Mouse (Mus musculus): ENCODE measurements around the gene Dach1. TPM values are rescaled to one million over a fixed set of nuclear protein-coding genes. Genes with fewer than 3 reads are reported as not detected.
A peak's percentile ranks its signal among the peaks of the same experiment; 100 is the strongest.

Dach1 gene
- polyA plus RNA-seq (2015; fragmentation: Nextera tagmentation; extraction: Ambion mirVana): 7.4 and 8.6 TPM in 2 replicates

DNA sequence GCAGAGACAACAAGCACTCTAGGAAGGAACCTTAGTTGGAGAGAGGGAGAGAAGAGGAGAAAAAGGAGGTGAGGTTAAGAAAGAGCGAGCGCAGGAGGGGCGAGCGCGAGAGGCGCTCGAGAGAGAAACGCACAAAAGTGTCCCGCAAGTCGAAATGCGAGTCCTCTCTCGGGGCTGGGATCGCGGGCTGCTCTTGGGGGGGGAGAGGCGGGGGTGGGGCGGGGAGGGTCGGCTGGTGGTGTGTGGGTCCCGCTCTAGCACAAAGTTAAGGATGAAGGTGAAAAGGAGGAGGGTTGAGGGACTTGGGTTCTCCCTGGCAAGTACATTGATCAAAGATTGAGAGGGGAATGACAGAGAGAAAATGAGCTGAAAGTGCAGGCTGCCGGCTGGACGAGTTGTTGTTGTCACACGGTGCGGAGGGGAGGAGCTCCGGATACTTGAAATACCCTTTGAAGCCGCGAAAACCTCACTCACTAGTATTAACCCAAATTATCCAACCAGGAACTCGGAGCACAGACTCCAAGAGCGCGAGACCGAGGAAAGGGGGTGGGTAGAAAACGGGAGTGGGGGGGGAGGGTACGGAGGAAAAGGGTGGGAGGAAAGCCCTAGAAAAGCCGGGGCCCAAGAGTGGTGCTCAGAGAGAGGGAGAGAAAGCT, at the start of gene Dach1:
TSS of gene Dach1 (minus strand) at position 345 of the 656 bp plus-strand sequence.
- WGBS: under 1% methylated on average over 32 of the region's 32 CpGs
- H3K4me3 ChIP-seq (replicated peaks; ENCODE audit: low read length): peak within 1 kb of the TSS; percentile 80
- H3K9ac ChIP-seq (replicated peaks; ENCODE audit: low read depth, low read length): peak within 1 kb of the TSS; percentile 83
- H3K4me1 ChIP-seq (replicated peaks; ENCODE audit: control insufficient read depth, insufficient read depth, low read length): peaks cover 21% of the 10 kb centered on the region
- peak within 1 kb of the TSS; percentile 65 for H3K27ac ChIP-seq (ENCODE audit: low read length)
- no peaks in the 10 kb centered on the region; the same call in none of the 2 replicates for H3K27me3 ChIP-seq (replicated peaks; ENCODE audit: control insufficient read depth, insufficient read depth, low read length)
- H3K4me2 ChIP-seq (ENCODE audit: low read length): peak within 1 kb of the TSS; percentile 96
- no peaks in the 10 kb centered on the region for H3K36me3 ChIP-seq (ENCODE audit: control insufficient read depth, insufficient read depth)
- H3K9me3 ChIP-seq (ENCODE audit: control insufficient read depth, low read length): no peaks in the 10 kb centered on the region
- peak; percentile 67 for ATAC-seq

GRCm38 (mm10) chr14:98200089-98200488, 30.5 kb upstream of the Dach1 start:
- WGBS: 91% methylated on average over 3 of the region's 3 CpGs
- H3K4me2 ChIP-seq (ENCODE audit: low read length): no peak overlapping the region
- H3K36me3 ChIP-seq (ENCODE audit: control insufficient read depth, insufficient read depth): no peaks in the 10 kb centered on the region
- H3K27me3 ChIP-seq (replicated peaks; ENCODE audit: control insufficient read depth, insufficient read depth, low read length): no peaks in the 10 kb centered on the region
- H3K27ac ChIP-seq (ENCODE audit: low read length): no peak overlapping the region
- ATAC-seq: no peak
- H3K9me3 ChIP-seq (ENCODE audit: control insufficient read depth, low read length): no peaks in the 10 kb centered on the region
- H3K9ac ChIP-seq (replicated peaks; ENCODE audit: low read depth, low read length): no peak overlapping the region
- no peaks in the 10 kb centered on the region for H3K4me1 ChIP-seq (replicated peaks; ENCODE audit: control insufficient read depth, insufficient read depth, low read length)
- no peak overlapping the region for H3K4me3 ChIP-seq (replicated peaks; ENCODE audit: low read length)

DNA sequence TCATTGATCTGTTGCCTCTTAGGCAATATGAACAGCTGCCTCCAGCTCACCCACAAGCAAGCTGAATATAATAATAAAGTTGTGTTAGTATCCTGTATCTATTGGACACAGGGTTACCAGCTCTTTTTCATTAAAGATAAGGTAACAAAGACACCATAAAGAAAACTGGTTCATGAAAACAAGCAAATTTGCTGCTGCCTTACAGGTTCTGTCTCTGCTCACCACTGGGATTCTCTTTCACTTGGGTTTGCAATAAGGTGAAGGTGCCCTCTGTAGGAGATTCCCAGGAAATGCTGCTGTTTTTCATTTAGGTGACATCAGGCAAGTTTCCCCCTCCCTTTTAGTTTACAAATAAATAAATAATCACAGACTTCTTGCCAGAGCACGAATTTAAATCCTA, 12.0 kb upstream of the Dach1 start:
- WGBS: 3% methylated on average over 1 of the region's 1 CpGs
- no peak overlapping the region for H3K27ac ChIP-seq (ENCODE audit: low read length)
- H3K36me3 ChIP-seq (ENCODE audit: control insufficient read depth, insufficient read depth): no peaks in the 10 kb centered on the region
- H3K4me3 ChIP-seq (replicated peaks; ENCODE audit: low read length): no peak overlapping the region
- 0 out of 2 replicates have a peak, but pooled peaks cover 4% of the 10 kb centered on the region for H3K27me3 ChIP-seq (replicated peaks; ENCODE audit: control insufficient read depth, insufficient read depth, low read length)
- no peak overlapping the region for H3K4me2 ChIP-seq (ENCODE audit: low read length)
- no peaks in the 10 kb centered on the region for H3K4me1 ChIP-seq (replicated peaks; ENCODE audit: control insufficient read depth, insufficient read depth, low read length)
- ATAC-seq: peak; percentile 50; the same call in 1 of the 2 replicates
- no peaks in the 10 kb centered on the region for H3K9me3 ChIP-seq (ENCODE audit: control insufficient read depth, low read length)
- no peak overlapping the region for H3K9ac ChIP-seq (replicated peaks; ENCODE audit: low read depth, low read length)

- Histone ChIP-seq H3K36me3 (ENCODE audit: control insufficient read depth, insufficient read depth) (no peaks in the 10 kb centered on the region), H3K27ac (ENCODE audit: low read length) (no peak overlapping the region), H3K4me3 (replicated peaks; ENCODE audit: low read length) (no peak overlapping the region), H3K27me3 (replicated peaks; ENCODE audit: control insufficient read depth, insufficient read depth, low read length) (peaks cover 2% of the 10 kb centered on the region; the same call in 1 of the 2 replicates), H3K4me2 (ENCODE audit: low read length) (no peak overlapping the region), H3K4me1 (replicated peaks; ENCODE audit: control insufficient read depth, insufficient read depth, low read length) (peaks cover 11% of the 10 kb centered on the region), H3K9ac (replicated peaks; ENCODE audit: low read depth, low read length) (no peak overlapping the region), H3K9me3 (ENCODE audit: control insufficient read depth, low read length) (no peaks in the 10 kb centered on the region)
- 15% methylated on average over 2 of the region's 2 CpGs for WGBS
- no peak for ATAC-seq
Observed at GRCm38 (mm10) chr14:98173831-98174230, 4.3 kb upstream of the Dach1 start.

GRCm38 (mm10) chr14:98172394-98172905, 2.9 kb upstream of the Dach1 start:
- H3K4me2 ChIP-seq (ENCODE audit: low read length): peak overlapping the region; percentile 23
- WGBS: 3% methylated on average over 5 of the region's 5 CpGs
- H3K36me3 ChIP-seq (ENCODE audit: control insufficient read depth, insufficient read depth): no peaks in the 10 kb centered on the region
- no peak overlapping the region for H3K27ac ChIP-seq (ENCODE audit: low read length)
- no peaks in the 10 kb centered on the region for H3K9me3 ChIP-seq (ENCODE audit: control insufficient read depth, low read length)
- ATAC-seq: no peak
- no peak overlapping the region for H3K4me3 ChIP-seq (replicated peaks; ENCODE audit: low read length)
- peaks cover 2% of the 10 kb centered on the region; the same call in 1 of the 2 replicates for H3K27me3 ChIP-seq (replicated peaks; ENCODE audit: control insufficient read depth, insufficient read depth, low read length)
- no peak overlapping the region for H3K9ac ChIP-seq (replicated peaks; ENCODE audit: low read depth, low read length)
- peaks cover 14% of the 10 kb centered on the region for H3K4me1 ChIP-seq (replicated peaks; ENCODE audit: control insufficient read depth, insufficient read depth, low read length)

- Histone ChIP-seq H3K9ac (replicated peaks; ENCODE audit: low read depth, low read length) (no peak overlapping the region), H3K9me3 (ENCODE audit: control insufficient read depth, low read length) (no peaks in the 10 kb centered on the region), H3K4me3 (replicated peaks; ENCODE audit: low read length) (no peak overlapping the region), H3K27me3 (replicated peaks; ENCODE audit: control insufficient read depth, insufficient read depth, low read length) (no peaks in the 10 kb centered on the region; the same call in none of the 2 replicates), H3K36me3 (ENCODE audit: control insufficient read depth, insufficient read depth) (no peaks in the 10 kb centered on the region), H3K4me1 (replicated peaks; ENCODE audit: control insufficient read depth, insufficient read depth, low read length) (peaks cover 18% of the 10 kb centered on the region), H3K4me2 (ENCODE audit: low read length) (peak overlapping the region; percentile 8; the same call in 1 of the 2 replicates), H3K27ac (ENCODE audit: low read length) (no peak overlapping the region)
- no peak for ATAC-seq
- WGBS: 4% methylated on average over 5 of the region's 5 CpGs
Observed at GRCm38 (mm10) chr14:98171861-98172260, 2.3 kb upstream of the Dach1 start.

DNA sequence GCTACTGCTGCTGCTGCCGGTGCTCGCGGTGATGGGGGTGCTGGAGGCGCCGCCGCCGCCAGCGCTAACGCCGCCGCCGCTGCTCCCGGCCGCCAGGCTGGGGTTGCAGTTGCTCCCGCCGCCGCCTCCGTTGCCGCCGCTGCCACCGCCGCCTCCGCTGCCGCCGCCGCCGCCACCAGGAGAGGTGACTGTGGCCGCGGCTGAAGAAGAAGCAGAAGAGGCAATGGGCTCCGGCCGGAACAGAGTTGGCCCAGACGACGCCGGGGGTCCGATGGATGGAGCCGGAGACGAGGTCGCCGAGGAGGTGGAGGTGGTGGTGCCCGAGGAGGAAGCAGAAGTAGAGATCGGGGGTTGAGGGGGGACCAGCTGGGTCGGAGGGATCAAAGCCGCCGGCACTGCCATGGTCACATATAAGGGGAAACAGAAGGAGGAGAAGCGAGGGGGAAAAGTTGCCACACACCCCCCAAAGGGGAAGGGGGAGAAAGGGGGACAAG, 610 bp downstream of the Dach1 start:
- Histone ChIP-seq H3K9ac (replicated peaks; ENCODE audit: low read depth, low read length) (peak overlapping the region; percentile 83), H3K9me3 (ENCODE audit: control insufficient read depth, low read length) (no peaks in the 10 kb centered on the region), H3K4me2 (ENCODE audit: low read length) (peak overlapping the region; percentile 96), H3K4me3 (replicated peaks; ENCODE audit: low read length) (peak overlapping the region; percentile 80), H3K27ac (ENCODE audit: low read length) (peak overlapping the region; percentile 65), H3K36me3 (ENCODE audit: control insufficient read depth, insufficient read depth) (no peaks in the 10 kb centered on the region), H3K4me1 (replicated peaks; ENCODE audit: control insufficient read depth, insufficient read depth, low read length) (peaks cover 21% of the 10 kb centered on the region), H3K27me3 (replicated peaks; ENCODE audit: control insufficient read depth, insufficient read depth, low read length) (no peaks in the 10 kb centered on the region; the same call in none of the 2 replicates)
- peak; percentile 31 for ATAC-seq
- WGBS: under 1% methylated on average over 44 of the region's 45 CpGs

DNA sequence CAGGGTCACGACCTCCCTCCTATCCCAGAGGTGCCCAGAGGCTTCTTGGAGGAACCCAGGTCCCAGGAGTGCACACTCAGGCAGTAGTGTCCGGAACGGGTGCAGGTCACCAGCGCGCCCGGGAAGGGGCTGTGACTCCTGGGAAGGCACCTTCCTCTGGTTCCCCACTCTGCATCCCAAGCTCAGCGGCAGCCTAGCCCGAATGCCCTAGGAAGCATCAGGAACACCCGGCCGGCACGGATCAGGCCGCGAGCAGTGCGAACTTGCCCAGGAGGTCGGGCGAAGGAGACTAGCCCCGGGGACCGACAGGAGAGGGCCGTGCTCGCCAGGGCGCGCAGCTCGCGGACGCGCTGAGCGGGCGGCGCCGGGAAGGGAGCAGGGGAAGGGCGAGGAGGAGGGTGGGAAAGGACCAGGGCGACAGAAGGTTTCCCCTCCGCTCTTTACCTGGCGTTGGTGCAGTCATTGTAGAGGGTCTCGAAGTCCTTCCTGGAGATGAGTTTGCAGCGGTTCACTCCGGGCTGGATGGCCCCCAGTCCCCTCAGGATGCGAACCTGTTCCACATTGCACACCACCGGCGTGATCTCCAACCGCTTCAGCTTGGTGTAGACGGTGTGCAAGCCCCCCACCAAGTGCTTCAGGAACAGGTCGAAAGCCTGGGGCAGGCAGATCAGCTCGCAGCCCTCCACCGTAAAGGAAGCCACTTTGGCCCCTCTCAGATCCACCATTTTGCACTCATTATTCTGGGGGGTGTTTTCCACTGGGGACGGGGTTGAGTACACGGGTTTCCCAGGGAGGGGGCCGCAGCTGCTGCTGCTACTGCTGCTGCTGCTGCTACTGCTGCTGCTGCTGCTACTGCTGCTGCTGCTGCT, 1.3 kb downstream of the Dach1 start:
- peak overlapping the region; percentile 80 for H3K4me3 ChIP-seq (replicated peaks; ENCODE audit: low read length)
- peak overlapping the region; percentile 65 for H3K27ac ChIP-seq (ENCODE audit: low read length)
- peak overlapping the region; percentile 83 for H3K9ac ChIP-seq (replicated peaks; ENCODE audit: low read depth, low read length)
- no peaks in the 10 kb centered on the region; the same call in none of the 2 replicates for H3K27me3 ChIP-seq (replicated peaks; ENCODE audit: control insufficient read depth, insufficient read depth, low read length)
- peak overlapping the region; percentile 96 for H3K4me2 ChIP-seq (ENCODE audit: low read length)
- ATAC-seq: peak; percentile 55
- no peaks in the 10 kb centered on the region for H3K9me3 ChIP-seq (ENCODE audit: control insufficient read depth, low read length)
- H3K4me1 ChIP-seq (replicated peaks; ENCODE audit: control insufficient read depth, insufficient read depth, low read length): peaks cover 21% of the 10 kb centered on the region
- no peaks in the 10 kb centered on the region for H3K36me3 ChIP-seq (ENCODE audit: control insufficient read depth, insufficient read depth)
- WGBS: 0% methylated on average over 45 of the region's 48 CpGs
